Mouse (Mus musculus) gastrocnemius, adult 8-10 months (tissue): ENCODE measurements around the gene Grb10. TPM values are rescaled to one million over a fixed set of nuclear protein-coding genes. Genes with fewer than 3 reads are reported as not detected.

Experiments used
- total RNA-seq, 4 experiments: library from RNA; stranded (reverse); gene quantifications; 2 replicates each; pipeline ENCODE4 v1.2.4; 2022

Grb10 gene
- total RNA-seq, 4 experiments from 2014 or later = 17.0 to 28.7 (median 26.4) TPM

Other genes starting within 250 kb of the Grb10 start
- under 1 TPM; 0.19 to 0.88 (median 0.29) TPM for gene Fignl1, start 229.7 kb downstream of the Grb10 start, total RNA-seq
- gene Ddc, start 140.5 kb downstream of the Grb10 start, total RNA-seq = under 1 TPM; 0.40 to 0.85 (median 0.70) TPM